Comparison of ENCODE assay signal across 7 mouse cellular contexts in the genomic region with DNA sequence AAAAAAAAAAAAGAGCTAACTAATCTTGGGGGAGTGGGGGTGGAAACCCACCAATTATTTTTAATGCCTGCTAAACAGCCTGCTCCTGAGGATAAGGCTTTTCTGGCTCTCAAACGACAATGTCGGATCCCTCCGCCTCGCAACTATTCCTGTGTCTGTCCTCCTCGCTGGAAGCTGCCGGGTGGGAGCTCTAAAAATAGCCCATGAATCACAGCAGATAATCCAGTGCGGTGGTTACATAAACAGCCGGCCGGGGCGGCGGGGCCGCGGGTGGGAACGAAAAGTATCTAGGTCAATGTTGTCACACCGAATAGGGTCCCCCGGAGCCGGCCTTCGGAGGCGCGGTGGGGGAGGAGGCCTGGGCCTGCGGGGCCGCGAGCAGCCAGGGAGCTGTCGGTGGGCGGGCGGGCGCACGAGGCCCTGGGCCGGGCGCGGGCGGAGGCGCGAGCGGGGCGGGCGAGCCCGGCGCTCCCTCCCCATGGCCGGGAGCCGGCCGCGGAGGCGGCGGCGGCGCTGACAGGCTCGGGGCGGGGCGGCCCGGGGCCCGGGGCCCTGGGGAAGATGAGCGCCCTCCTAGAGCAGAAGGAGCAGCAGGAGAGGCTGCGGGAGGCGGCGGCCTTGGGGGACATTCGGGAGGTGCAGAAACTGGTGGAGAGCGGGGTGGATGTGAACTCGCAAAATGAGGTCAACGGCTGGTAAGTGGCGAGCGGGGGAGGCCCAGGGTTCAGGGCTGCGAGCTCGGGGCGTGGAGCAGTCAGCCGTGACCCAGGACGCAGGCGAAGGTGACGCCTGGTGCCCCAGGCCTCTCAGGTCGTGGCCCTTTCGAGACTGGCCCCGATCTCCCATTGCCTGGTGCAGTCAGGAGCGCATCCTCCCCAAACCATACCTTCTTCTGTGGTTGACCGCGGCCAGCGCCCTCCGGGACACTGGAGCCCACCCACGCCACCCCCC. TPM values are rescaled to one million over a fixed set of nuclear protein-coding genes. Genes with fewer than 3 reads are reported as not detected.
A peak's percentile ranks its signal among the peaks of the same experiment; 100 is the strongest.
DNase-seq lines count a peak whose midpoint lies in the region; ATAC-seq and TF ChIP-seq lines count a peak whose summit lies in the region.

A gene (plus strand): TSS at position 309 of the 951 bp plus-strand sequence.

- no peaks in the 10 kb centered on the region for H3K36me3 ChIP-seq in intestine, postnatal 0 days (ENCODE audit: control insufficient read depth, insufficient read depth)
- peaks cover 4% of the 10 kb centered on the region; the same call in 1 of the 2 replicates for H3K36me3 ChIP-seq in midbrain, embryonic 12.5 days
- H3K36me3 ChIP-seq in small intestine, adult 2 months (ENCODE audit: control insufficient read depth, insufficient read depth, low read length): peaks cover 1% of the 10 kb centered on the region; the same call in 1 of the 2 replicates

- no peaks in the 10 kb centered on the region for H3K27me3 ChIP-seq in intestine, postnatal 0 days (replicated peaks; ENCODE audit: control insufficient read depth, insufficient read depth, low read length)
- no peaks in the 10 kb centered on the region for H3K27me3 ChIP-seq in midbrain, embryonic 12.5 days
- H3K27me3 ChIP-seq in small intestine, adult 2 months (ENCODE audit: control insufficient read depth, insufficient read depth, low read length): no peaks in the 10 kb centered on the region

- H3K9me3 ChIP-seq in intestine, postnatal 0 days (ENCODE audit: control insufficient read depth): no peaks in the 10 kb centered on the region
- H3K9me3 ChIP-seq in midbrain, embryonic 12.5 days: no peaks in the 10 kb centered on the region

- DNase-seq in adrenal gland, adult 8-10 months: peak; percentile 95
- DNase-seq in embryo, embryonic 9.5 days (ENCODE audit: extremely low spot score): peak; percentile 94
- DNase-seq in gonadal fat pad, adult 2 months (ENCODE audit: low read depth): no peak
- peak; percentile 94 for DNase-seq in left cerebral cortex, postnatal 4 days

- under 1% methylated on average over 66 of the region's 78 CpGs for WGBS in intestine, postnatal 0 days
- 1% methylated on average over 48 of the region's 78 CpGs for WGBS in midbrain, embryonic 12.5 days
- WGBS in small intestine, adult 2 months: 1% methylated on average over 64 of the region's 78 CpGs

- ATAC-seq in intestine, postnatal 0 days: peak; percentile 82
- ATAC-seq in midbrain, embryonic 12.5 days (ENCODE audit: low FRiP score, low read depth): peak; percentile 88

- H3K9ac ChIP-seq in intestine, postnatal 0 days (ENCODE audit: low read depth, low read length): peak within 1 kb of the TSS; percentile 89
- H3K9ac ChIP-seq in midbrain, embryonic 12.5 days (replicated peaks): peak within 1 kb of the TSS; percentile 94

- H3K27ac ChIP-seq in intestine, postnatal 0 days (ENCODE audit: low read depth, low read length): peak within 1 kb of the TSS; percentile 99
- peak within 1 kb of the TSS; percentile 97 for H3K27ac ChIP-seq in midbrain, embryonic 12.5 days (replicated peaks)
- peak within 1 kb of the TSS; percentile 79 for H3K27ac ChIP-seq in small intestine, adult 2 months (ENCODE audit: insufficient read depth, low read depth, low read length)

- intact Hi-C loops in left cerebral cortex, postnatal 4 days (cut with DNase I): loop anchor here (5.0 kb wide), 1 partner anchor 144 kb away; a partner anchor contains a TSS

- peak within 1 kb of the TSS; percentile 64 for H3K4me3 ChIP-seq in intestine, postnatal 0 days (ENCODE audit: low read depth, low read length)
- H3K4me3 ChIP-seq in midbrain, embryonic 12.5 days: peak within 1 kb of the TSS; percentile 63
- H3K4me3 ChIP-seq in small intestine, adult 2 months (ENCODE audit: low read depth, low read length): peak within 1 kb of the TSS; percentile 73

- no peak for TF ChIP-seq CTCF in intestine, postnatal 0 days (IDR thresholded peaks at IDR 0.05; ENCODE audit: low read depth)
- TF ChIP-seq CTCF in small intestine, adult 2 months (IDR thresholded peaks at IDR 0.05; ENCODE audit: extremely low read depth, insufficient read length, insufficient replicate concordance, low read depth, low read length): no peak

- 0 out of 2 replicates have a peak, but pooled peaks cover 3% of the 10 kb centered on the region for H3K4me1 ChIP-seq in intestine, postnatal 0 days (replicated peaks; ENCODE audit: control insufficient read depth, insufficient read depth, low read length)
- H3K4me1 ChIP-seq in midbrain, embryonic 12.5 days: peaks cover 37% of the 10 kb centered on the region
- H3K4me1 ChIP-seq in small intestine, adult 2 months (ENCODE audit: control insufficient read depth, insufficient read depth, insufficient read length, low read length): peaks cover 12% of the 10 kb centered on the region; the same call in 1 of the 2 replicates

- peak; percentile 77 for TF ChIP-seq POLR2A in small intestine, adult 2 months (IDR thresholded peaks at IDR 0.05; ENCODE audit: low read depth, low read length)

- peak within 1 kb of the TSS; percentile 76 for H3K4me2 ChIP-seq in intestine, postnatal 0 days (replicated peaks; ENCODE audit: low read depth)
- peak within 1 kb of the TSS; percentile 76 for H3K4me2 ChIP-seq in midbrain, embryonic 12.5 days (replicated peaks)

RNA-seq across cellular contexts. Expression of the gene that starts here (rescaled TPM):
- 100 to 1,000 TPM; 118 to 169 (median 156) TPM for total RNA-seq in adrenal gland, adult 8-10 months (2022)
- polyA plus RNA-seq in gonadal fat pad, adult 2 months (2012; rRNA removed): 132 and 151 TPM in 2 replicates
- 18.0 and 19.6 TPM in 2 replicates for polyA plus RNA-seq in intestine, postnatal 0 days (2015; fragmentation: Nextera tagmentation; extraction: Ambion mirVana)
- total RNA-seq in left cerebral cortex, postnatal 4 days (2021): 10 to 100 TPM; 52.1 to 58.1 TPM
- polyA plus RNA-seq in midbrain, embryonic 12.5 days (2016; fragmentation: Nextera tagmentation; extraction: Ambion mirVana): 19.7 and 21.7 TPM in 2 replicates
- 41.6 and 73.2 TPM in 2 replicates for polyA plus RNA-seq in small intestine, adult 2 months (2012; rRNA removed)
